Mouse (Mus musculus): Measurements from ENCODE around the gene Olfr1157.

Gene Olfr1157

GRCm38 (mm10) chr2:87968199-87968598, at the start of gene Olfr1157:
Gene Olfr1157, minus strand, starts transcription at chr2:87968299.
- DNase-seq (ENCODE audit: low read depth, low spot score), result no peak

- no peak for DNase-seq (ENCODE audit: low read depth, low spot score)
Measured at GRCm38 (mm10) chr2:88007515-88008318, 39.6 kb upstream of the Olfr1157 start, which contains the start of gene Olfr1160. Gene Olfr1160, minus strand, starts transcription at chr2:88008268.

- DNase-seq (ENCODE audit: low read depth, low spot score), result no peak
Measured at GRCm38 (mm10) chr2:87989813-87990212, 21.7 kb upstream of the Olfr1157 start, which contains the start of gene Olfr1158. Gene Olfr1158, plus strand, starts transcription at chr2:87990113.

GRCm38 (mm10) chr2:87974563-87974962, 6.5 kb upstream of the Olfr1157 start, which contains the start of gene Olfr74:
Gene Olfr74, minus strand, starts transcription at chr2:87974663.
- no peak for DNase-seq (ENCODE audit: low read depth, low spot score)

GRCm38 (mm10) chr2:87953000-87953399, 15.1 kb downstream of the Olfr1157 start, which contains the start of gene Olfr1156:
Gene Olfr1156, minus strand, starts transcription at chr2:87953100.
- DNase-seq (ENCODE audit: low read depth, low spot score), result no peak

- DNase-seq (ENCODE audit: low read depth, low spot score), result no peak
Measured at GRCm38 (mm10) chr2:87945037-87945436, 23.1 kb downstream of the Olfr1157 start, which contains the start of gene Olfr1155. Gene Olfr1155, minus strand, starts transcription at chr2:87945137.

All from WW6 (cell line).